9 mouse cellular contexts compared by ENCODE assay signal in genomic region chr15:99049473-99050253, GRCm38 (mm10). TPM values are rescaled to one million over a fixed set of nuclear protein-coding genes. Genes with fewer than 3 reads are reported as not detected.
A peak's percentile ranks its signal among the peaks of the same experiment; 100 is the strongest.
DNase-seq lines count a peak whose midpoint lies in the region; ATAC-seq and TF ChIP-seq lines count a peak whose summit lies in the region.
"Had no signal": no experiment of that assay in that cellular context is flagged by ENCODE, and none has a peak within 500 bp of the region (broad histone marks: within the 10 kb centered on the region; RNA-seq: fewer than 3 reads in every experiment).

No protein-coding gene starts in this region.

- H3K27ac ChIP-seq in kidney, adult 2 months (ENCODE audit: insufficient read depth, low read depth, low read length), result no peak overlapping the region
- no peak overlapping the region for H3K27ac ChIP-seq in kidney, embryonic 15.5 days
- no peak overlapping the region for H3K27ac ChIP-seq in hindbrain, postnatal 0 days
- H3K27ac ChIP-seq: liver, embryonic 15.5 days had no signal

- no peak overlapping the region for H3K9ac ChIP-seq in kidney, embryonic 15.5 days
- H3K9ac ChIP-seq in hindbrain, postnatal 0 days (replicated peaks; ENCODE audit: low read length), result no peak overlapping the region
- H3K9ac ChIP-seq: liver, embryonic 15.5 days had no signal

- H3K4me2 ChIP-seq in kidney, embryonic 15.5 days, result no peak overlapping the region
- no peak overlapping the region for H3K4me2 ChIP-seq in hindbrain, postnatal 0 days (ENCODE audit: low read depth, low read length)
- H3K4me2 ChIP-seq: liver, embryonic 15.5 days had no signal

- WGBS in kidney, adult 2 months, result 31% methylated on average over 13 of the region's 13 CpGs
- 34% methylated on average over 13 of the region's 13 CpGs for WGBS in kidney, embryonic 15.5 days
- 38% methylated on average over 13 of the region's 13 CpGs for WGBS in hindbrain, postnatal 0 days

- peak; percentile 52 for TF ChIP-seq CTCF in kidney, adult 2 months (conservative IDR thresholded peaks at IDR 0.05; ENCODE audit: insufficient read depth, insufficient read length, low read depth, low read length)
- peak; percentile 92 for TF ChIP-seq CTCF in G1E (IDR thresholded peaks at IDR 0.05; ENCODE audit: low read depth, low read length)
- peak; percentile 91 for TF ChIP-seq CTCF in hindbrain, postnatal 0 days (IDR thresholded peaks at IDR 0.05; ENCODE audit: low read depth)

- TF ChIP-seq POLR2A in kidney, adult 2 months (IDR thresholded peaks at IDR 0.05; ENCODE audit: low read depth, low read length), result no peak

- H3K4me3 ChIP-seq in kidney, adult 2 months (ENCODE audit: insufficient read depth, low read depth, low read length), result no peak overlapping the region
- no peak overlapping the region for H3K4me3 ChIP-seq in kidney, embryonic 15.5 days (replicated peaks)
- H3K4me3 ChIP-seq in G1E (ENCODE audit: low read depth, low read length), result no peak overlapping the region
- no peak overlapping the region for H3K4me3 ChIP-seq in hindbrain, postnatal 0 days (ENCODE audit: low read length)
- H3K4me3 ChIP-seq: erythroblast, embryonic 14.5 days; liver, embryonic 15.5 days had no signal

- no peaks in the 10 kb centered on the region; the same call in 1 of the 2 replicates for H3K4me1 ChIP-seq in kidney, adult 2 months (ENCODE audit: control insufficient read depth, insufficient read depth, low read length)
- peaks cover 14% of the 10 kb centered on the region for H3K4me1 ChIP-seq in kidney, embryonic 15.5 days
- H3K4me1 ChIP-seq in G1E (ENCODE audit: insufficient read depth, low read depth, low read length), result peaks cover 13% of the 10 kb centered on the region
- H3K4me1 ChIP-seq in hindbrain, postnatal 0 days (ENCODE audit: insufficient read depth, low read length), result no peaks in the 10 kb centered on the region

- no peaks in the 10 kb centered on the region for H3K9me3 ChIP-seq in kidney, embryonic 15.5 days (replicated peaks)
- H3K9me3 ChIP-seq in G1E (replicated peaks), result no peaks in the 10 kb centered on the region
- H3K9me3 ChIP-seq in hindbrain, postnatal 0 days (ENCODE audit: low read length), result no peaks in the 10 kb centered on the region
- H3K9me3 ChIP-seq: liver, embryonic 15.5 days had no signal

- H3K27me3 ChIP-seq in kidney, adult 2 months (replicated peaks; ENCODE audit: control insufficient read depth, insufficient read depth, low read length), result no peaks in the 10 kb centered on the region
- H3K27me3 ChIP-seq in kidney, embryonic 15.5 days, result peaks cover 40% of the 10 kb centered on the region
- H3K27me3 ChIP-seq in G1E (ENCODE audit: insufficient read depth, low read length), result peaks cover 36% of the 10 kb centered on the region
- H3K27me3 ChIP-seq in hindbrain, postnatal 0 days (ENCODE audit: insufficient read depth, low read length), result 0 out of 2 replicates have a peak, but pooled peaks cover under 1% of the 10 kb centered on the region

- ATAC-seq in kidney, embryonic 15.5 days (replicated peaks; ENCODE audit: low FRiP score), result no peak
- ATAC-seq in G1E (ENCODE audit: extremely low read depth, insufficient number of reproducible peaks, low FRiP score, poor library complexity, severe bottlenecking), result no peak
- no peak for ATAC-seq in hindbrain, postnatal 0 days

- no peaks in the 10 kb centered on the region for H3K36me3 ChIP-seq in kidney, adult 2 months (ENCODE audit: control insufficient read depth, insufficient read depth, low read length)
- H3K36me3 ChIP-seq in kidney, embryonic 15.5 days, result no peaks in the 10 kb centered on the region
- H3K36me3 ChIP-seq in G1E (replicated peaks), result no peaks in the 10 kb centered on the region
- H3K36me3 ChIP-seq in hindbrain, postnatal 0 days (ENCODE audit: insufficient read depth, low read length), result no peaks in the 10 kb centered on the region
- H3K36me3 ChIP-seq: liver, embryonic 15.5 days had no signal

- DNase-seq in kidney, adult 2 months, result peak; percentile 71
- DNase-seq in G1E (ENCODE audit: low spot score), result no peak
- peak; percentile 75 for DNase-seq in cerebellum, adult 9-10 months
- peak; percentile 86 for DNase-seq in hindbrain, postnatal 0 days (ENCODE audit: low spot score)
- peak; percentile 50 to 51 for DNase-seq in lung, adult 18-20 months
- DNase-seq in right cerebral cortex, postnatal 14 days, result peak; percentile 50

RNA-seq across cellular contexts. Expression of gene Prph, which starts 5.3 kb away (rescaled TPM):
- 1.7 and 3.2 TPM in 2 replicates for polyA plus RNA-seq in kidney, adult 2 months (2012; rRNA removed)
- 5.9 and 12.6 TPM in 2 replicates for polyA plus RNA-seq in kidney, embryonic 15.5 days (2015; fragmentation: Nextera tagmentation; extraction: Ambion mirVana)
- not detected in 2 replicates for total RNA-seq in G1E (2014; fragmentation: Nextera tagmentation)
- not detected in 2 replicates for total RNA-seq in G1E (2017)
- polyA plus RNA-seq in G1E (2012), result not detected in 2 replicates
- 62.6 and 70.9 TPM in 2 replicates for total RNA-seq in hindbrain, postnatal 0 days (2014; rRNA removed)
- 50.0 and 53.5 TPM in 2 replicates for polyA plus RNA-seq in hindbrain, postnatal 0 days (2015; fragmentation: Nextera tagmentation; extraction: Ambion mirVana)
- polyA plus RNA-seq: erythroblast, embryonic 14.5 days had no signal

RNA-seq across cellular contexts. Expression of gene Tuba1c, which starts 20.0 kb away (rescaled TPM):
- 128 and 146 TPM in 2 replicates for polyA plus RNA-seq in kidney, adult 2 months (2012; rRNA removed)
- polyA plus RNA-seq in kidney, embryonic 15.5 days (2015; fragmentation: Nextera tagmentation; extraction: Ambion mirVana), result 180 and 185 TPM in 2 replicates
- 856 and 1,023 TPM in 2 replicates for total RNA-seq in G1E (2014; fragmentation: Nextera tagmentation)
- 252 and 273 TPM in 2 replicates for total RNA-seq in G1E (2017)
- polyA plus RNA-seq in G1E (2012), result 47.1 and 72.7 TPM in 2 replicates
- 43.8 and 58.3 TPM in 2 replicates for total RNA-seq in hindbrain, postnatal 0 days (2014; rRNA removed)
- polyA plus RNA-seq in hindbrain, postnatal 0 days (2015; fragmentation: Nextera tagmentation; extraction: Ambion mirVana), result 24.0 and 24.2 TPM in 2 replicates

RNA-seq across cellular contexts. Expression of gene Troap, which starts 24.7 kb away (rescaled TPM):
- 0.29 and 0.33 TPM in 2 replicates for polyA plus RNA-seq in kidney, adult 2 months (2012; rRNA removed)
- polyA plus RNA-seq in kidney, embryonic 15.5 days (2015; fragmentation: Nextera tagmentation; extraction: Ambion mirVana), result 33.8 and 39.4 TPM in 2 replicates
- total RNA-seq in G1E (2014; fragmentation: Nextera tagmentation), result 58.2 and 59.0 TPM in 2 replicates
- total RNA-seq in G1E (2017), result 22.3 and 22.8 TPM in 2 replicates
- 71.0 and 73.9 TPM in 2 replicates for polyA plus RNA-seq in G1E (2012)
- total RNA-seq in hindbrain, postnatal 0 days (2014; rRNA removed), result 4.3 and 10.5 TPM in 2 replicates
- polyA plus RNA-seq in hindbrain, postnatal 0 days (2015; fragmentation: Nextera tagmentation; extraction: Ambion mirVana), result 4.5 and 6.4 TPM in 2 replicates

RNA-seq across cellular contexts. Expression of gene C1ql4, which starts 38.0 kb away (rescaled TPM):
- polyA plus RNA-seq in kidney, adult 2 months (2012; rRNA removed), result 0.44 and 0.61 TPM in 2 replicates
- polyA plus RNA-seq in kidney, embryonic 15.5 days (2015; fragmentation: Nextera tagmentation; extraction: Ambion mirVana), result 0.72 and 1.1 TPM in 2 replicates
- total RNA-seq in G1E (2014; fragmentation: Nextera tagmentation) (not detected in 2 replicates), G1E (2017) (not detected in 2 replicates)
- polyA plus RNA-seq in G1E (2012), result not detected in 2 replicates
- 8.6 and 11.9 TPM in 2 replicates for total RNA-seq in hindbrain, postnatal 0 days (2014; rRNA removed)
- 4.3 and 5.7 TPM in 2 replicates for polyA plus RNA-seq in hindbrain, postnatal 0 days (2015; fragmentation: Nextera tagmentation; extraction: Ambion mirVana)
- polyA plus RNA-seq: erythroblast, embryonic 14.5 days; liver, embryonic 15.5 days had no signal

RNA-seq across cellular contexts. Expression of gene Dnajc22, which starts 43.3 kb away (rescaled TPM):
- polyA plus RNA-seq in kidney, adult 2 months (2012; rRNA removed), result 49.9 and 53.4 TPM in 2 replicates
- polyA plus RNA-seq in kidney, embryonic 15.5 days (2015; fragmentation: Nextera tagmentation; extraction: Ambion mirVana), result 8.6 and 8.8 TPM in 2 replicates
- total RNA-seq in G1E (2014; fragmentation: Nextera tagmentation), result not detected in 2 replicates
- total RNA-seq in G1E (2017), result 0.16 TPM in 1 of 2 replicates, not detected in the other
- polyA plus RNA-seq in G1E (2012), result not detected in 2 replicates
- total RNA-seq in hindbrain, postnatal 0 days (2014; rRNA removed), result 0.68 and 0.99 TPM in 2 replicates
- 0.45 and 0.48 TPM in 2 replicates for polyA plus RNA-seq in hindbrain, postnatal 0 days (2015; fragmentation: Nextera tagmentation; extraction: Ambion mirVana)
